26 mouse cellular contexts compared by ENCODE assay signal in genomic region chr1:194990976-194991375, GRCm38 (mm10).
"Had no signal": no experiment of that assay in that cellular context is flagged by ENCODE, and none has a peak within 500 bp of the region (broad histone marks: within the 10 kb centered on the region; RNA-seq: fewer than 3 reads in every experiment).

No protein-coding gene starts in this region.

- H3K27ac ChIP-seq: forebrain, embryonic 15.5 days; heart, embryonic 10.5 days; hindbrain, embryonic 13.5 days; hindbrain, embryonic 15.5 days; hindbrain, postnatal 0 days; kidney, embryonic 15.5 days; kidney, postnatal 0 days; limb, embryonic 13.5 days; limb, embryonic 15.5 days; liver, embryonic 12.5 days; liver, embryonic 14.5 days had no signal

- DNase-seq: forebrain, postnatal 0 days; gastrocnemius, postnatal 10 days; gastrocnemius, postnatal 36 days; heart, adult 18-20 months; heart, postnatal 10 days; heart, postnatal 36 days; kidney, adult 11 months; kidney, adult 2 months; kidney, adult 9 months; kidney, postnatal 14 days; kidney, postnatal 36 days; layer of hippocampus, postnatal 36 days; left cerebral cortex, postnatal 4 days had no signal

- H3K4me2 ChIP-seq: forebrain, embryonic 15.5 days; heart, embryonic 12.5 days; hindbrain, embryonic 13.5 days; hindbrain, embryonic 15.5 days; kidney, embryonic 15.5 days; limb, embryonic 13.5 days; limb, embryonic 15.5 days; liver, embryonic 12.5 days had no signal

- H3K4me1 ChIP-seq: forebrain, embryonic 15.5 days; hindbrain, embryonic 13.5 days; hindbrain, embryonic 15.5 days; limb, embryonic 13.5 days; limb, embryonic 15.5 days had no signal

- H3K27me3 ChIP-seq: forebrain, embryonic 15.5 days; heart, embryonic 12.5 days; hindbrain, embryonic 13.5 days; hindbrain, embryonic 15.5 days; kidney, embryonic 15.5 days; limb, embryonic 13.5 days; limb, embryonic 15.5 days; liver, embryonic 12.5 days had no signal

- H3K9ac ChIP-seq: forebrain, embryonic 15.5 days; forebrain, postnatal 0 days; heart, embryonic 12.5 days; hindbrain, embryonic 13.5 days; hindbrain, embryonic 15.5 days; kidney, embryonic 15.5 days; limb, embryonic 13.5 days; limb, embryonic 15.5 days; liver, embryonic 12.5 days; liver, embryonic 14.5 days had no signal

- ATAC-seq: forebrain, embryonic 15.5 days; forebrain, postnatal 0 days; hindbrain, postnatal 0 days; intestine, embryonic 16.5 days; liver, embryonic 12.5 days had no signal

- H3K9me3 ChIP-seq: forebrain, embryonic 15.5 days; heart, embryonic 10.5 days; heart, embryonic 12.5 days; hindbrain, embryonic 13.5 days; hindbrain, embryonic 15.5 days; kidney, embryonic 15.5 days; limb, embryonic 13.5 days; limb, embryonic 15.5 days; liver, embryonic 12.5 days had no signal

- H3K36me3 ChIP-seq: forebrain, embryonic 15.5 days; heart, embryonic 10.5 days; heart, embryonic 12.5 days; hindbrain, embryonic 13.5 days; hindbrain, embryonic 15.5 days; kidney, embryonic 15.5 days; limb, embryonic 13.5 days; limb, embryonic 15.5 days; liver, embryonic 12.5 days had no signal

- H3K4me3 ChIP-seq: forebrain, embryonic 15.5 days; heart, embryonic 10.5 days; heart, embryonic 12.5 days; hindbrain, embryonic 13.5 days; hindbrain, embryonic 15.5 days; kidney, embryonic 15.5 days; limb, embryonic 13.5 days; limb, embryonic 15.5 days; liver, embryonic 12.5 days had no signal
